Mouse (Mus musculus): Measurements from ENCODE around the gene Snx30.

The Snx30 gene

DNA sequence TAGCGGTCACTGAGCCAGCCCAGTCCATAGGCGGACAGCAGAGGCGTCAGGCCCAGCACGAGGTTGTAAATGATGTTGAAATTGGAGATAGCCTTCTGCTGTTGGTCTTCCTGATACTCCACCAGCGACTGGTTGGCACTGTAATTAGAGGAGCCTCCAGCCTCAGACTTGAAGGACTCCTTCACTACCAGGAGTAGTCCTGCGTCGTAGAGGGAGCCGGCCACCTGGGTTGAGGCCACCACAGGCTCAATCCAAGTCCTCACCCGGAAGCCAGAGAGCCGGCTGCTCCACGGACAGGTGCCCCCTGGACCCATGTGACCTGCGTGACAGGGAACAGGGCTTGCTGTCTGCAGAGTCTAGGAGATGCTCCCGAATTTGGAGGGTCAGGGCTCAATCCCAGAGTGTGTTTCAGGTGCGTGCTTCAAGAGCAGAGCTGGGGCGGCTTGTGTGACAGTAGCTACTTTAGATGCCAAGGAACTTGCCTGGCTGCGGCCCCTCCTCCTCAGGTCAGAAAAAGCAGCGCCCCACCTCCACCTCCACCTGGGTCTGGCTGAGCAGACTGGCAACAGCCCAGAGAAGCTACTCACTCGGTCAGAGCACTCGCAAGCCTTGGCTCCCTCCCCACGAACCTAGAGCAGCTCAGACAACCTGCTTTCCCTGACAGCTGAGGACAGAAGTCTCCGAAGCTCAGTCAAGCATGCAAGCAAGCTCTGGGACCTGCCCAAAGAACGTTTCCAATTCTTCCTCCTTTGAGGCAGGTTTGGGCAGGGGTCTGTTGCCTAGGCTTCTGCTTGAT is 109.2 kb downstream of the Snx30 start, which contains the start of gene Slc46a2:
Gene Slc46a2, minus strand, starts transcription at position 449 of the 796 bp plus-strand sequence.
- peak; percentile 71 to 72 for DNase-seq

DNA sequence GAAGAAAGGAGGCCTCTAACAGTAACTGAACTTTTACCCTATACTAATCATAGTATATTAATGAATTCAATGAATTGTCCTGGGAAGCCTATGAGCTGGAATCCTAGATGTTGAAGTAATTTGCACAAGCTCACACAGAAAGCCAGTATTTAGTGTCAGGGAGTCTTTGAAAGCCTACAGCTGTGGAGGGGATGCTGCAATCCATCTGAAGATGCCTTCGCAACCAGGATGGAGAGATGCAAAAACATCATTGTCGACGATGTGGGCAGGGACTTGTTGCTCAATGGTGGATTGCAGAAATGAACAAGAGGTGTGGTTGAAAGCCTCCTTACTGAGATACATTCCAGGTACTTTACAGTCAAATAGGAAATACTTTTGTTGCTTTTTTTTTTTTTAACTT is 112.3 kb downstream of the Snx30 start:
- DNase-seq = no peak

DNA sequence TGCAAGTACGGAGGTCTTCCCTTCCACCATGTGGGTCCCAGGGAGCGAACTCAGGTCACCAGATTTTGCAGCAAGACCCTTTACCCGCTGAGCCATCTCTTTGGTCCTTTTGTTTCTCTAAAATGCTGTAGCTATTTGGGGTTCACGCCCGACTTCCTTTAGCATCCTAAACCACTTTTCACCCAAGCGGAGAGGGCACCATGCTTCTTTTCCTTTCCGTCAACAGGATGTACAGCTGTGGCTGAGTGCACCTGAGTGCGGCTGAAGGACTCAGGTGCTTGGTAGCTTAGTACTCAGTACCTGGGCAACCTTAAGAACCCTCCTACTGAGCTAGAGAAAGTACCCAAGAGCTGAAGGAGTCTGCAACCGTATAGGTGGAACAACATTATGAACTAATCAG is 119.4 kb downstream of the Snx30 start:
- DNase-seq = no peak

DNA sequence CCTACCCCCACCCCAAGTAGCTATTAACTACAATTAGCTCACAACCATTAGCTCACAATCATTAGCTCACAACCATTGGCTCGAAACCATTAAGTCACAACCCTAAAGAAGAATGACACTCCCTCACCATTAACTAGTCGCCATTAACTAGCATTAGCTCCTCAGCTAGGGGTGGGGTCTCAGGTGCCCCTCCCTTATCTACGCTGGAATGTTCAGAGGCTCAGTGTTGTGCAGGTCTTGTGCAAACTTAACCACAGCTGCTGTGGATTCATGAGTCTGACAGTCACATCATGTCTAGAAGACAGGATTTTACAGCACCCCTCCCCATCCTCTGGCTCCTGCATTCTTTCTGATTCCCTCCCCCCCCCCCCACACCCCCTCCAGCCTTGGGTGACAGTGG is 122.0 kb downstream of the Snx30 start:
- no peak for DNase-seq

DNA sequence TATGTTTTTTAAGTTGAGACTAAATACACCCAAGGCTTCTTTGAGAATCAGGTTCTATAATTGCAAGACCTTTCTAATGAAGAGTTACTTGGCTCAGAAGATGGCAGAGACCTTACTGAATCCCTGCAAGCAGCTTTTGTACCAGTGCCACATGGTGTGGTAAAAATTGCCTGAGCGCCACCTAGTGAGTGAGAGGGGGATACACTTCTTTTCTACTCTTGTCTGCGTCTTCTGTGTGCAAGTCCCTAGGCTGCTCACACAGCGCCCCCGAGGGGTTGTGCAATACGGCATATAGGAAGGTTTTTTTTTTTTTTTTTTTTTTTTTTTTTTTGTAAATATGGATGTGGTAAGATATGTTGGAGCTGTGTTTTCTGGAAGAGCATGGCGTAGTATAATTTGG is 122.7 kb downstream of the Snx30 start:
- peak; percentile 78 to 84 for DNase-seq

DNA sequence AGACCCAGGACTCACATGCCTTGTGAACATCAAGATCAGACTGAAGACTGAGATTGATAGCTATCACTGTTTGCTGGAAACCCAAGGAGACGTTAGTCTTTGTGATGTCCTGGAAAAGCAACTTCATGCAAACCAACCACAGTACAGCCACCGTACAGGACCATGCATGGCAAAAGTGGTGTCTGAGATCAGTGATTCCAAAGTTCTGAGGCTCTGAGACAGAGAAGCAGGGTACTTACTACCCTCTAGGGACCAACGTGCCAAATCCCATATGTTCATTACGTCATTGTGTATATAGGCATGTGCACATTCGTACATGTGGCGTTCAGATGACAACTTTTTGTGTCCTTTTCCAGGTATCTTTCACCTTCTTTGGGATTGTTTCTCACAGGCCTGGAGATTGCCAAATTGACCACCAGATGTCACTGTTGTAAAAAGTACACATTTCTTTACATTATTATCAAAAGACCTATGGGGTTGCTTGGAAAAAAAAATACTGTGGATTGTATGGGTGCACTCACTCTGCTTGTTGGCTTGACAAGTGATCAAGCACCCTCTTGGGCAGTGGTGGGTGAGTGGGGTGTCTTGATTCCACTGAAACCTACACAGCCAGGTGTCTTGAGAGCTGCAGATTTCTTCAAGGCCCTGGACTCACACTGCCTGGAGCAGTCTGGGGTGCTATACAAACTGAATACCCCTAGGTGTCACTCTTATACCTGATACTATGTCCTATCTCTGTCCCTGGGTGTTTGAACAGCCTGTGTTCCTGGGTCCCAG is 127.1 kb downstream of the Snx30 start:
- peak; percentile 31 to 46 for DNase-seq

DNA sequence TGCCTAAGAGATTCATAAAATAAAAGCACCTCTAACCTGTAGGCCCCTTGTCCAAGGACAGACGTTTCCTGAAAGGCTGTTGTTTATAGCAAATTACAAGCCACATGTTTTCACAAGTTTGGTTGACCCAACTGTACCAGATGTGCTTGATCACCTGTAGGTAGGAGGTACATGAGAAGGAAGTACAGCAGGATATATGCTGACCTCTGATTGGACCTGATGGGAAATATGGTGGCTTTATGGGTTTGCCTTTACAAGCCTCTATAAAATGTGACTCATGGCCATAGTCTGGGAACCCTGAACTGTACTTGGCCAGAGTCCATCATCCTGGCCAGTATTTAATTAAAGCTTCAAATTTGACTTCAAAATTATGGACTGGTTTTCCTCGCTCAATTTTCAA is 131.9 kb downstream of the Snx30 start:
- no peak for DNase-seq
